In genomic region chr19:39960861-39961260, GRCm38 (mm10) we compare ENCODE assay signal across 11 mouse cellular contexts. TPM values are rescaled to one million over a fixed set of nuclear protein-coding genes. Genes with fewer than 3 reads are reported as not detected.
"Had no signal": no experiment of that assay in that cellular context is flagged by ENCODE, and none has a peak within 500 bp of the region (broad histone marks: within the 10 kb centered on the region; RNA-seq: fewer than 3 reads in every experiment).

No protein-coding gene starts in this region.

RNA-seq across cellular contexts. Expression of gene Cyp2c37, which starts 31.4 kb away (rescaled TPM):
- total RNA-seq: common myeloid progenitor, adult 5-6 weeks; forebrain, postnatal 0 days; gastrocnemius, adult 18-20 months; gastrocnemius, adult 2 months; gastrocnemius, postnatal 14 days; gastrocnemius, postnatal 25 days; gastrocnemius, postnatal 36 days; granulocyte monocyte progenitor cell, adult 5-6 weeks; heart, adult 18-20 months; heart, adult 2 months; heart, adult 8-10 months had no signal
